Mouse (Mus musculus) ovary, adult 10 weeks (tissue): Measurements from ENCODE around the gene Gm29554. TPM values are rescaled to one million over a fixed set of nuclear protein-coding genes. Genes with fewer than 3 reads are reported as not detected.

Experiments
- polyA plus RNA-seq: library from polyadenylated mRNA; stranded (reverse); fragments of 350-450 nt; fragmentation: Illumina TruSeq; extraction: RNeasy Lipid Tissue Mini Kit (QIAGEN cat#74804); gene quantifications from one replicate; pipeline ENCODE4 v1.2.3, GENCODE M21; 2014

Gm29554 gene
- not detected for polyA plus RNA-seq

DNA sequence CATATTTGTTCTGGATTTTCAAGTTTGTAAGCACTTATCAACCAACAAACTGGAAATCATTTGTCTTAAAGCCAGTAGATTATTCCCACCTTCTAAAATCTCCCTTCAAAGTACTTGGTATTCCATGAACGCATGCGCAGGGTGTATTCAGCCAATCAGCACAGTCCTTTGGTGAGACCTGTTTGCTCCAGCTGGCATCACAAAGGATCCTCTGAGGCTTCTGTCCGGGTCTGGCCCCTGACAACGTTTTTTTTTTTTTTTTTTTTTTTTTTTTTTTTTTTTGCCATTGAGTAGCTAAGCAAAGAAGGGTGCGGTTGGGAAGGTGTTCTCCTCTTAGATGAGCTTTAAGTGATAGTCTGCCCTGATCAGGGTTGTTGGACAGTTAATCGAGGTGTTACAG, at the start of gene Gm29554:
Gene Gm29554 (plus strand): TSS at position 301 of the 400 bp plus-strand sequence.

Other genes starting within 250 kb of the Gm29554 start
- not detected for gene Gm20812, start 108.0 kb downstream of the Gm29554 start, polyA plus RNA-seq